Mouse (Mus musculus) liver, embryonic 14.5 days (tissue): Measurements from ENCODE around the gene Stk4. TPM values are rescaled to one million over a fixed set of nuclear protein-coding genes. Genes with fewer than 3 reads are reported as not detected.

Experiments used
- ATAC-seq: fragments of 200-750 bp; cut with Nextera tagmentation; 2 replicates; pipeline ENCODE4 v1.8.0; 2017; ENCODE audit warnings: moderate number of reproducible peaks, mild to moderate bottlenecking, moderate library complexity; ENCODE audit not compliant: insufficient read depth
- DNase-seq, 3 experiments: peaks; one replicate each; pipeline ENCODE4 v3.0.0-alpha.2; 2012 to 2013; ENCODE audit warnings: low read depth in 3 of 3, low spot score in 3 of 3
- H3K27ac ChIP-seq: fragments of 300-500 bp; sonication (generic); 2 replicates; pipeline ENCODE4 v1.5.1; 2014; ENCODE audit warnings: moderate library complexity, mild to moderate bottlenecking, control low read depth, inconsistent platforms
- H3K27me3 ChIP-seq: fragments of 300-500 bp; sonication (generic); 2 replicates; pipeline ENCODE4 v1.6.1; 2014; ENCODE audit warnings: mild to moderate bottlenecking, low read length, moderate library complexity; ENCODE audit not compliant: control insufficient read depth, insufficient read depth
- H3K36me3 ChIP-seq: fragments of 300-500 bp; sonication (generic); replicated peaks from 2 replicates; pipeline ENCODE4 v1.6.1; 2014; ENCODE audit warnings: low read depth; ENCODE audit not compliant: control insufficient read depth, insufficient read depth
- H3K4me1 ChIP-seq, 2 experiments: fragments of 200-500 bp in 1 of 2; fragments of 300-500 bp in 1 of 2; sonication (generic) in 1 of 2; replicated peaks; 2 replicates each; pipeline ENCODE4 v1.6.1; 2012 to 2014; ENCODE audit warnings: antibody characterized with exemption in 1 of 2, inconsistent platforms in 1 of 2, low read length in 1 of 2; ENCODE audit not compliant: control insufficient read depth in 2 of 2, insufficient read depth in 2 of 2
- H3K4me2 ChIP-seq: fragments of 300-500 bp; sonication (generic); 2 replicates; pipeline ENCODE4 v1.6.1; 2014; ENCODE audit warnings: low read depth, mild to moderate bottlenecking, control low read depth, moderate library complexity
- H3K4me3 ChIP-seq, 2 experiments: fragments of 200-500 bp in 1 of 2; fragments of 300-500 bp in 1 of 2; sonication (generic) in 1 of 2; 2 replicates each; pipeline ENCODE4 v1.5.1; 2012 to 2014; ENCODE audit warnings: low read depth in 2 of 2, low read length in 2 of 2, mild to moderate bottlenecking in 2 of 2, control low read depth in 1 of 2, inconsistent platforms in 1 of 2, moderate library complexity in 1 of 2; ENCODE audit not compliant: insufficient read depth in 1 of 2
- H3K9ac ChIP-seq: fragments of 300-500 bp; sonication (generic); replicated peaks from 2 replicates; pipeline ENCODE4 v1.6.1; 2014; ENCODE audit warnings: mild to moderate bottlenecking, control low read depth, moderate library complexity
- H3K9me3 ChIP-seq: fragments of 300-500 bp; sonication (generic); 2 replicates; pipeline ENCODE4 v1.6.1; 2016; ENCODE audit warnings: low read length, mixed read lengths; ENCODE audit not compliant: control insufficient read depth
- CTCF ChIP-seq: IDR thresholded peaks from 2 replicates; pipeline ENCODE4 v1.5.1; 2016; ENCODE audit warnings: antibody characterized with exemption, low read depth, control low read depth
- EP300 ChIP-seq: IDR thresholded peaks from 2 replicates; pipeline ENCODE4 v1.6.1; 2016; ENCODE audit warnings: antibody characterized with exemption, low read depth
- WGBS: fragments of 180-500 bp; shearing (Covaris S2); extraction: QIAGEN DNeasy Blood & Tissue Kit; methylation state at CpG from one replicate; pipeline ENCODE4 v1.1.7; 2014; ENCODE audit not compliant: insufficient replicate concordance; 5-methylcytosine and 5-hydroxymethylcytosine counted together
- polyA plus RNA-seq, 2 experiments: library from polyadenylated mRNA; depleted of rRNA in 1 of 2; stranded (reverse) in 1 of 2; unstranded in 1 of 2; fragments of >200 nt; fragmentation: Nextera tagmentation in 1 of 2; extraction: Ambion mirVana in 1 of 2; gene quantifications; 2 replicates each; pipeline versions ENCODE4 v1.2.1 to v1.2.3; 2012 to 2014

Stk4 gene
- polyA plus RNA-seq, 2 experiments: 11.8 to 19.6 TPM

GRCm38 (mm10) chr2:164036520-164037019, 33.6 kb upstream of the Stk4 start:
- no peaks in the 10 kb centered on the region for H3K4me1 ChIP-seq
- WGBS: 23% methylated on average over 10 of the region's 10 CpGs
- no peak overlapping the region for H3K4me2 ChIP-seq
- no peaks in the 10 kb centered on the region for H3K27me3 ChIP-seq
- no peaks in the 10 kb centered on the region for H3K9me3 ChIP-seq
- TF ChIP-seq EP300 (peak; percentile 44), CTCF (peak; percentile 54)
- no peak overlapping the region for H3K4me3 ChIP-seq
- no peak overlapping the region for H3K9ac ChIP-seq
- no peak overlapping the region for H3K27ac ChIP-seq
- H3K36me3 ChIP-seq: no peaks in the 10 kb centered on the region
- peak in 2 of 3 experiments; percentile 7 to 17 for DNase-seq
- peak; percentile 57; the same call in 1 of the 2 replicates for ATAC-seq

- peak; percentile 26 for ATAC-seq
- 68% methylated on average over 1 of the region's 1 CpGs for WGBS
These were observed 31.6 kb upstream of the Stk4 start for GRCm38 (mm10) chr2:164038407-164039028.

GRCm38 (mm10) chr2:164040949-164041348, 29.2 kb upstream of the Stk4 start:
- Histone ChIP-seq H3K4me2 (no peak overlapping the region), H3K27me3 (no peaks in the 10 kb centered on the region), H3K9me3 (no peaks in the 10 kb centered on the region), H3K4me3 (no peak overlapping the region), H3K36me3 (no peaks in the 10 kb centered on the region), H3K9ac (no peak overlapping the region), H3K27ac (no peak overlapping the region), H3K4me1 (no peaks in the 10 kb centered on the region)
- ATAC-seq (no peak), DNase-seq (peak in 2 of 3 experiments; percentile 7 to 19)
- TF ChIP-seq CTCF (no peak), EP300 (no peak)
- 63% methylated on average over 6 of the region's 6 CpGs for WGBS

More at GRCm38 (mm10) chr2:164038407-164039028, 31.6 kb upstream of the Stk4 start:
- H3K9ac ChIP-seq: no peak overlapping the region
- no peak overlapping the region for H3K27ac ChIP-seq
- H3K4me1 ChIP-seq: no peaks in the 10 kb centered on the region
- no peak for DNase-seq
- H3K27me3 ChIP-seq: no peaks in the 10 kb centered on the region
- H3K36me3 ChIP-seq: no peaks in the 10 kb centered on the region
- H3K4me3 ChIP-seq: no peak overlapping the region
- no peak for TF ChIP-seq CTCF
- no peak for TF ChIP-seq EP300
- H3K4me2 ChIP-seq: no peak overlapping the region
- H3K9me3 ChIP-seq: no peaks in the 10 kb centered on the region

- 61% methylated on average over 2 of the region's 2 CpGs for WGBS
- TF ChIP-seq EP300 (no peak), CTCF (no peak)
- no peak overlapping the region for H3K4me2 ChIP-seq
- no peaks in the 10 kb centered on the region for H3K36me3 ChIP-seq
- H3K4me3 ChIP-seq: no peak overlapping the region
- H3K27ac ChIP-seq: no peak overlapping the region
- no peak overlapping the region for H3K9ac ChIP-seq
- H3K9me3 ChIP-seq: no peaks in the 10 kb centered on the region
- ATAC-seq (no peak), DNase-seq (no peak)
- no peaks in the 10 kb centered on the region for H3K4me1 ChIP-seq
- no peaks in the 10 kb centered on the region for H3K27me3 ChIP-seq
These were observed 28.6 kb upstream of the Stk4 start for GRCm38 (mm10) chr2:164041523-164041922.

GRCm38 (mm10) chr2:164047197-164047690, 22.9 kb upstream of the Stk4 start:
- H3K9me3 ChIP-seq: no peaks in the 10 kb centered on the region
- peaks cover 2 to 3% of the 10 kb centered on the region in 2 experiments; a peak in 2 of 4 replicates for H3K4me1 ChIP-seq
- no peak overlapping the region for H3K27ac ChIP-seq
- no peaks in the 10 kb centered on the region for H3K27me3 ChIP-seq
- TF ChIP-seq CTCF: no peak
- no peak for TF ChIP-seq EP300
- H3K4me3 ChIP-seq: peak overlapping the region; percentile 37 to 44
- peak overlapping the region; percentile 63 for H3K4me2 ChIP-seq
- ATAC-seq (peak; percentile 80), DNase-seq (peak in 1 of 3 experiments; percentile 26)
- H3K36me3 ChIP-seq: no peaks in the 10 kb centered on the region; the same call in 1 of the 2 replicates
- H3K9ac ChIP-seq: no peak overlapping the region; the same call in 1 of the 2 replicates
- 2% methylated on average over 16 of the region's 16 CpGs for WGBS
